ENCODE assay signal across 8 mouse cellular contexts in the genomic region with DNA sequence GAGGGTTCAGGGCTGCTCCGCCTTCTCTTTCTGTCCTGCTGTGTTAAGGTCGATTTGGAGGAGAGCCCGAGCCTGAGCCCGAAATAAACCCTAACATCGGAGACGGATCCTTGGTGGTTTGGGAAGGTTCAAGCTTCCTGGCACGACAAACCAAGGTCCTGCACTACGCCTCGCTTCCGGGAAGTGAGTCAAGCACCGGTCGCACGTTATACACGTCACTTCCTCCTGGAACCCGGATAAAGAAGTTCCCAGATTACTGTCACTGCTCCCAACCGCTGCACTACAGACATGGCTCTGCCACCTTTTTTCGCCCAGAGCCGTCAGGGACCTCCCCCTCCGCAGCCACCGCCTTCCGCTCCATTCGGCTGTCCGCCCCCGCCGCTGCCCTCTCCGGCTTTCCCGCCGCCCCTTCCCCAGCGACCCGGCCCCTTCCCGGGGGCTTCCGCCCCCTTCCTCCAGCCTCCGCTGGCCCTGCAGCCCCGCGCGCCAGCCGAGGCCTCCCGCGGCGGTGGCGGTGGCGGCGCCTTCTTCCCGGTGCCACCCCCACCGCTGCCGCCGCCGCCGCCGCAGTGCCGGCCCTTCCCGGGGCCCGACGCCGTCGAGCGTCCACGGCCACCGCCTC. TPM values are rescaled to one million over a fixed set of nuclear protein-coding genes. Genes with fewer than 3 reads are reported as not detected.
DNase-seq lines count a peak whose midpoint lies in the region; ATAC-seq lines count a peak whose summit lies in the region.

A gene (plus strand): TSS at position 251 of the 622 bp plus-strand sequence.

- H3K27ac ChIP-seq in brown adipose tissue, adult 24 weeks (replicated peaks; ENCODE audit: low read depth, low read length): peak within 1 kb of the TSS; percentile 87
- H3K27ac ChIP-seq in heart, embryonic 13.5 days (replicated peaks): peak within 1 kb of the TSS; percentile 97
- peak within 1 kb of the TSS; percentile 97 for H3K27ac ChIP-seq in liver, embryonic 12.5 days
- H3K27ac ChIP-seq in stomach, embryonic 15.5 days: peak within 1 kb of the TSS; percentile 96

- peak; percentile 71 for ATAC-seq in heart, embryonic 13.5 days (ENCODE audit: extremely low read depth, insufficient number of reproducible peaks, low FRiP score, low TSS enrichment)
- peak; percentile 88 for ATAC-seq in liver, embryonic 12.5 days
- peak; percentile 96 for ATAC-seq in stomach, embryonic 15.5 days (ENCODE audit: insufficient read depth, low FRiP score, low read depth)

- peak within 1 kb of the TSS; percentile 96 for H3K9ac ChIP-seq in heart, embryonic 13.5 days
- H3K9ac ChIP-seq in liver, embryonic 12.5 days: peak within 1 kb of the TSS; percentile 98
- H3K9ac ChIP-seq in stomach, embryonic 15.5 days: peak within 1 kb of the TSS; percentile 95

- H3K4me2 ChIP-seq in heart, embryonic 13.5 days: peak within 1 kb of the TSS; percentile 87
- peak within 1 kb of the TSS; percentile 94 for H3K4me2 ChIP-seq in liver, embryonic 12.5 days
- H3K4me2 ChIP-seq in stomach, embryonic 15.5 days: peak within 1 kb of the TSS; percentile 82

- H3K4me3 ChIP-seq in brown adipose tissue, adult 24 weeks (ENCODE audit: insufficient read depth, low read depth, low read length): peak within 1 kb of the TSS; percentile 84
- H3K4me3 ChIP-seq in heart, embryonic 13.5 days: peak within 1 kb of the TSS; percentile 99
- H3K4me3 ChIP-seq in liver, embryonic 12.5 days: peak within 1 kb of the TSS; percentile 99
- peak within 1 kb of the TSS; percentile 71 for H3K4me3 ChIP-seq in stomach, embryonic 15.5 days (replicated peaks)

- peaks cover 6% of the 10 kb centered on the region for H3K9me3 ChIP-seq in heart, embryonic 13.5 days
- H3K9me3 ChIP-seq in liver, embryonic 12.5 days (replicated peaks): peaks cover 6% of the 10 kb centered on the region
- no peaks in the 10 kb centered on the region for H3K9me3 ChIP-seq in stomach, embryonic 15.5 days

- peaks cover 3% of the 10 kb centered on the region for H3K4me1 ChIP-seq in brown adipose tissue, adult 24 weeks (ENCODE audit: control insufficient read depth, insufficient read depth, insufficient read length, low read length)
- peaks cover 34% of the 10 kb centered on the region for H3K4me1 ChIP-seq in heart, embryonic 13.5 days
- H3K4me1 ChIP-seq in liver, embryonic 12.5 days: peaks cover 33% of the 10 kb centered on the region
- H3K4me1 ChIP-seq in stomach, embryonic 15.5 days: peaks cover 11% of the 10 kb centered on the region

- DNase-seq in CD4-positive, CD25-positive, alpha-beta regulatory T cell, adult 2 months (ENCODE audit: low read depth, low spot score): peak; percentile 95
- DNase-seq in fat pad, adult 2 months (ENCODE audit: extremely low read depth, low read depth, low spot score): peak; percentile 69
- DNase-seq in kidney, postnatal 10 days: peak; percentile 98
- peak; percentile 89 to 92 for DNase-seq in natural killer cell, adult 2 months (ENCODE audit: low spot score in 2 of 2)

- 0 out of 2 replicates have a peak, but pooled peaks cover 3% of the 10 kb centered on the region for H3K27me3 ChIP-seq in heart, embryonic 13.5 days (replicated peaks)
- no peaks in the 10 kb centered on the region; the same call in 1 of the 2 replicates for H3K27me3 ChIP-seq in liver, embryonic 12.5 days (replicated peaks)
- no peaks in the 10 kb centered on the region for H3K27me3 ChIP-seq in stomach, embryonic 15.5 days (replicated peaks)

- no peaks in the 10 kb centered on the region for H3K36me3 ChIP-seq in heart, embryonic 13.5 days
- H3K36me3 ChIP-seq in liver, embryonic 12.5 days: no peaks in the 10 kb centered on the region
- H3K36me3 ChIP-seq in stomach, embryonic 15.5 days: no peaks in the 10 kb centered on the region

- WGBS in heart, embryonic 13.5 days: under 1% methylated on average over 57 of the region's 59 CpGs
- whole genome bisulfite sequencing in liver, embryonic 12.5 days (ENCODE audit: insufficient replicate concordance): under 1% methylated on average over 59 of the region's 59 CpGs
- WGBS in stomach, embryonic 15.5 days: under 1% methylated on average over 56 of the region's 59 CpGs

RNA-seq across cellular contexts. Expression of the gene that starts here (rescaled TPM):
- polyA plus RNA-seq in brown adipose tissue, adult 24 weeks (2012; ENCODE audit: insufficient read depth, insufficient read length, missing spikeins): 7.3 and 11.6 TPM in 2 replicates
- 5.3 and 5.9 TPM in 2 replicates for polyA plus RNA-seq in heart, embryonic 13.5 days (2015; fragmentation: Nextera tagmentation; extraction: Ambion mirVana)
- polyA plus RNA-seq in liver, embryonic 12.5 days (2016; fragmentation: Nextera tagmentation; extraction: Ambion mirVana): 9.8 and 10.9 TPM in 2 replicates
- polyA plus RNA-seq in stomach, embryonic 15.5 days (2015; fragmentation: Nextera tagmentation; extraction: Ambion mirVana): 8.4 and 8.6 TPM in 2 replicates

Comparison
In these comparisons a context has a peak if more than half of its experiments do, and no peak if none do; other contexts are left out.
1. Peak in every context shown above with its lines: DNase-seq, ATAC-seq, H3K4me3 ChIP-seq and H3K27ac ChIP-seq.